Mouse (Mus musculus) MEL (cell line): ENCODE data around the gene Elavl4. TPM values are rescaled to one million over a fixed set of nuclear protein-coding genes. Genes with fewer than 3 reads are reported as not detected.

Experiments
- DNase-seq: peaks from one replicate; pipeline ENCODE4 v3.0.0; 2011; ENCODE audit warnings: low read depth, low spot score
- H3K27ac ChIP-seq: 2 replicates; pipeline ENCODE4 v1.5.1; 2012; ENCODE audit warnings: low read depth, mild to moderate bottlenecking, control low read depth, low read length, moderate library complexity; ENCODE audit not compliant: control insufficient read depth
- H3K27me3 ChIP-seq, 2 experiments: fragments of 150-350 bp in 1 of 2; sonication (generic) in 1 of 2; 2 replicates each; pipeline ENCODE4 v1.6.1; 2012; ENCODE audit warnings: low read length in 2 of 2, mild to moderate bottlenecking in 2 of 2, improper control_type of control experiment in 1 of 2, moderate library complexity in 1 of 2; ENCODE audit not compliant: insufficient read depth in 2 of 2, control insufficient read depth in 1 of 2
- H3K36me3 ChIP-seq, 2 experiments: 2 replicates each; pipeline ENCODE4 v1.6.1; 2012 to 2014; ENCODE audit warnings: low read length in 2 of 2, improper control_type of control experiment in 1 of 2, inconsistent platforms in 1 of 2, mild to moderate bottlenecking in 1 of 2; ENCODE audit not compliant: insufficient read depth in 2 of 2, control insufficient read depth in 1 of 2
- H3K4me1 ChIP-seq, 2 experiments: fragments of 150-350 bp in 1 of 2; sonication (generic) in 1 of 2; 2 replicates each; pipeline ENCODE4 v1.6.1; 2012; ENCODE audit warnings: low read length in 2 of 2, improper control_type of control experiment in 1 of 2, mild to moderate bottlenecking in 1 of 2; ENCODE audit not compliant: insufficient read depth in 2 of 2, control insufficient read depth in 1 of 2
- H3K4me3 ChIP-seq, 2 experiments: fragments of 150-350 bp in 1 of 2; sonication (generic) in 1 of 2; 2 replicates each; pipeline ENCODE4 v1.5.1; 2012; ENCODE audit warnings: low read depth in 2 of 2, low read length in 2 of 2, mild to moderate bottlenecking in 2 of 2, moderate library complexity in 2 of 2, control low read depth in 1 of 2, improper control_type of control experiment in 1 of 2; ENCODE audit not compliant: control insufficient read depth in 1 of 2, insufficient read depth in 1 of 2
- H3K79me2 ChIP-seq: 2 replicates; pipeline ENCODE4 v1.6.1; 2012; ENCODE audit warnings: mild to moderate bottlenecking, low read length, moderate library complexity; ENCODE audit not compliant: control insufficient read depth, poor library complexity, insufficient read depth
- H3K9ac ChIP-seq: 2 replicates; pipeline ENCODE4 v1.6.1; 2012; ENCODE audit warnings: low read depth, mild to moderate bottlenecking, control low read depth, low read length, moderate library complexity; ENCODE audit not compliant: control insufficient read depth, poor library complexity, severe bottlenecking
- H3K9me3 ChIP-seq: fragments of 150-350 bp; sonication (generic); replicated peaks from 2 replicates; pipeline ENCODE4 v1.6.1; 2012; ENCODE audit warnings: mild to moderate bottlenecking, low read length, improper control_type of control experiment, moderate library complexity; ENCODE audit not compliant: insufficient read depth
- BHLHE40 ChIP-seq: IDR thresholded peaks from 2 replicates; pipeline ENCODE4 v1.6.1; 2012; ENCODE audit warnings: low read depth, mild to moderate bottlenecking, inconsistent platforms, low read length, improper control_type of control experiment, borderline replicate concordance
- EP300 ChIP-seq, 2 experiments: IDR thresholded peaks; 2 replicates each; pipeline ENCODE4 v1.6.1; 2011; ENCODE audit warnings: improper control_type of control experiment in 2 of 2, low read length in 2 of 2, low read depth in 1 of 2, mild to moderate bottlenecking in 1 of 2
- GABPA ChIP-seq: IDR thresholded peaks from 2 replicates; pipeline ENCODE4 v1.6.1; 2012; ENCODE audit warnings: low read depth, mild to moderate bottlenecking, inconsistent platforms, low read length, improper control_type of control experiment, moderate library complexity
- GATA1 ChIP-seq: IDR thresholded peaks from 2 replicates; pipeline ENCODE4 v1.6.1; 2011; ENCODE audit warnings: low read depth, low read length, improper control_type of control experiment
- MAX ChIP-seq: IDR thresholded peaks from 2 replicates; pipeline ENCODE4 v1.6.1; 2011; ENCODE audit warnings: low read length, improper control_type of control experiment
- MYB ChIP-seq: IDR thresholded peaks from 2 replicates; pipeline ENCODE4 v1.6.1; 2011; ENCODE audit warnings: mild to moderate bottlenecking, low read depth, low read length, improper control_type of control experiment
- MYC ChIP-seq: IDR thresholded peaks from 2 replicates; pipeline ENCODE4 v1.6.1; 2011; ENCODE audit warnings: low read depth, mild to moderate bottlenecking, low read length, improper control_type of control experiment, moderate library complexity
- NELFE ChIP-seq: IDR thresholded peaks from 2 replicates; pipeline ENCODE4 v1.6.1; 2011; ENCODE audit warnings: low read depth, low read length, improper control_type of control experiment
- NRF1 ChIP-seq: IDR thresholded peaks from 2 replicates; pipeline ENCODE4 v1.6.1; 2014; ENCODE audit warnings: low read depth, mild to moderate bottlenecking, inconsistent platforms, low read length, improper control_type of control experiment, moderate library complexity; ENCODE audit not compliant: poor library complexity, insufficient read depth, severe bottlenecking
- POLR2A ChIP-seq, 2 experiments: IDR thresholded peaks; 2 replicates each; pipeline ENCODE4 v1.6.1; 2011 to 2012; ENCODE audit warnings: low read length in 2 of 2, mild to moderate bottlenecking in 2 of 2, control low read depth in 1 of 2, improper control_type of control experiment in 1 of 2, low read depth in 1 of 2, moderate library complexity in 1 of 2; ENCODE audit not compliant: control insufficient read depth in 1 of 2, insufficient read depth in 1 of 2, poor library complexity in 1 of 2
- RAD21 ChIP-seq: IDR thresholded peaks from 2 replicates; pipeline ENCODE4 v1.6.1; 2011; ENCODE audit warnings: mild to moderate bottlenecking, low read depth, low read length, improper control_type of control experiment
- SMC3 ChIP-seq: IDR thresholded peaks from 2 replicates; pipeline ENCODE4 v1.6.1; 2011; ENCODE audit warnings: low read depth, low read length, improper control_type of control experiment
- TAL1 ChIP-seq: IDR thresholded peaks from 2 replicates; pipeline ENCODE4 v1.6.1; 2012; ENCODE audit warnings: mild to moderate bottlenecking, inconsistent platforms, low read length, moderate library complexity, mixed read lengths
- TCF12 ChIP-seq: IDR thresholded peaks from 2 replicates; pipeline ENCODE4 v1.6.1; 2014; ENCODE audit warnings: low read depth, mild to moderate bottlenecking, inconsistent platforms, low read length, improper control_type of control experiment, moderate library complexity
- UBTF ChIP-seq: IDR thresholded peaks from 2 replicates; pipeline ENCODE4 v1.6.1; 2012; ENCODE audit warnings: low read depth, mild to moderate bottlenecking, inconsistent platforms, low read length, improper control_type of control experiment, moderate library complexity, borderline replicate concordance; ENCODE audit not compliant: insufficient read depth
- USF1 ChIP-seq: IDR thresholded peaks from 2 replicates; pipeline ENCODE4 v1.6.1; 2014; ENCODE audit warnings: low read depth, mild to moderate bottlenecking, inconsistent platforms, low read length, improper control_type of control experiment, moderate library complexity
- USF2 ChIP-seq, 2 experiments: IDR thresholded peaks; 2 replicates each; pipeline ENCODE4 v1.6.1; 2011 to 2012; ENCODE audit warnings: improper control_type of control experiment in 2 of 2, low read length in 2 of 2, borderline replicate concordance in 1 of 2, inconsistent platforms in 1 of 2, low read depth in 1 of 2, mild to moderate bottlenecking in 1 of 2; ENCODE audit not compliant: insufficient read depth in 1 of 2
- ZMIZ1 ChIP-seq: IDR thresholded peaks from 2 replicates; pipeline ENCODE4 v1.6.1; 2012; ENCODE audit warnings: low read depth, mild to moderate bottlenecking, inconsistent platforms, low read length, improper control_type of control experiment, moderate library complexity
- ZNF384 ChIP-seq: IDR thresholded peaks from 2 replicates; pipeline ENCODE4 v1.6.1; 2012; ENCODE audit warnings: low read depth, mild to moderate bottlenecking, inconsistent platforms, low read length, improper control_type of control experiment
- polyA plus RNA-seq, 2 experiments: library from polyadenylated mRNA; stranded (reverse) in 1 of 2; unstranded in 1 of 2; fragments of >175 nt in 1 of 2; fragments of >200 nt in 1 of 2; gene quantifications; 2 replicates each; pipeline versions ENCODE4 v1.2.1 to v1.2.4; 2012; ENCODE audit warnings: low replicate concordance in 2 of 2, low read depth in 1 of 2; ENCODE audit not compliant: insufficient read length in 2 of 2, insufficient read depth in 1 of 2, missing spikeins in 1 of 2
- total RNA-seq: library from RNA; depleted of rRNA; stranded (reverse); fragments of 300-350 nt; gene quantifications from 2 replicates; pipeline ENCODE4 v1.2.3, GENCODE M21; 2012

Gene Elavl4
- total and polyA plus RNA-seq, 3 experiments: not detected

DNA sequence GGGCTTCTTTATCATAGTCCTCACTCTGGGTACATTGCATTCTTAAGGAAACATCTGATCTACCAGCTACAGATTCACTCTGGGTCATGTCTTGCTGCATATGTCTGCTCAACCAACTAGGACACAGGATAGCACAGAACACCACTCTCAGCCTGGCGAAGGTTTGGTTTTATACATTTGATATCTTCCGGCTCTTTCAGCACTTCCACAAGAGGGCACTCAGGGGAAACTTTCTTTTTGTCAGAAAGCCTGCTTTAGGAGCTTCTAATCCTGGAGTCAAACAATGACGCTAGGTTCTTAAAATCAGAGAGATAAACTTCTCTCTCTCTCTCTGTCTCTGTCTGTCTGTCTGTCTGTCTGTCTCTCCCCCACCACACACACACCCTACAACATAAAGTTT lies 27.8 kb downstream of the Elavl4 start:
- no peaks in the 10 kb centered on the region for H3K9me3 ChIP-seq
- no peak overlapping the region for H3K9ac ChIP-seq
- no peak for DNase-seq
- no peak overlapping the region for H3K27ac ChIP-seq
- no peaks in the 10 kb centered on the region for H3K27me3 ChIP-seq
- no peaks in the 10 kb centered on the region for H3K79me2 ChIP-seq
- no peaks in the 10 kb centered on the region for H3K36me3 ChIP-seq
- no peak overlapping the region for H3K4me3 ChIP-seq
- H3K4me1 ChIP-seq: no peaks in the 10 kb centered on the region
- no peak for TF ChIP-seq RAD21
- no peak for TF ChIP-seq GABPA
- TF ChIP-seq MYC: no peak
- TF ChIP-seq USF1: no peak
- TF ChIP-seq ZNF384: no peak
- TF ChIP-seq MAX: no peak
- no peak for TF ChIP-seq ZMIZ1
- no peak for TF ChIP-seq POLR2A (IDR thresholded peaks at IDR 0.05; ENCODE audit: control insufficient read depth in 1 of 2, insufficient read depth in 1 of 2, low read depth in 1 of 2, low read length in 2 of 2, poor library complexity in 1 of 2)

DNA sequence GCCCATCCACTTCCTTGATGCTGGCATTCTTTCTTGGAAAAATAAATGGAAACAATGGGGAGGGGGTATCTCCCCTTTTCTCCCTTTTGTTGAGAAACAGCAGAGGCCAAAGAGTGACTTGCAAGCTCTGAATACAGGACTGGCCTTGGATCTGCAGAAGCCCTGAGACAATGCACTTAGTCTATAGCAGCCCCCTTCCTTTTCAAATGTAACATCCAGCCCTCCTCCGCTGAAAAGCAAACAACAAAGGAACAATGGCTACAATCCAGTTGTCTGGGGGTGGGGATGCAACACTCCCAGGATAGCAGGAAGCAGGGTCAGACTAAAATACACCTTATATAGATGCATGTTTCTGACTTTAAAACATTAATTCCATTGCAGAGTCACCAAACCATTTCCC lies 39.6 kb downstream of the Elavl4 start:
- Histone ChIP-seq H3K9me3 (no peaks in the 10 kb centered on the region), H3K4me3 (no peak overlapping the region), H3K27me3 (no peaks in the 10 kb centered on the region), H3K9ac (no peak overlapping the region), H3K27ac (no peak overlapping the region), H3K4me1 (no peaks in the 10 kb centered on the region), H3K36me3 (no peaks in the 10 kb centered on the region), H3K79me2 (no peaks in the 10 kb centered on the region)
- TF ChIP-seq ZMIZ1 (no peak), GATA1 (no peak), EP300 (IDR thresholded peaks at IDR 0.05; ENCODE audit: low read depth in 1 of 2, low read length in 2 of 2) (no peak), MAX (no peak), MYC (no peak), NELFE (no peak), UBTF (no peak), USF2 (IDR thresholded peaks at IDR 0.05; ENCODE audit: borderline replicate concordance in 1 of 2, insufficient read depth in 1 of 2, low read depth in 1 of 2, low read length in 2 of 2) (no peak), GABPA (no peak), SMC3 (no peak), TCF12 (no peak)
- DNase-seq: no peak

DNA sequence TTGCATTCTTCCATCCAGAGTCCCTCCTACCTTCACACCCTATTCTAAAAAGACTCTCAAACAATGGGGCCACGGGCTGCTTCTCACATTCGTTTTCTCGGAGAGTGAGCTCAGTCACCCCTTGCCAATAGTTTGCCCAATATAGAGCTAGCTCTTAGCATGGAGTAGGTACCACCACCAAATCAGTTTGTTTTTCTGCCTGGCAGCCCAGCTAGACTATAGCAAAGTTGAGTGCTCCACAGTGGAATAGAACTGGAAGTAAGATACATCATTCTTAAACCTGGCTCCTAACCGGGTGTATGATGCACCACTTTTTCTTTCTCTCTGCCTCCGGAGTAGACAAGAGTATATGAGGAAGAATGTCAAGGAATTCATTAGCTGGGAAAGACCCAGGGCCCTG lies 44.7 kb downstream of the Elavl4 start:
- Histone ChIP-seq H3K9ac (no peak overlapping the region), H3K4me3 (no peak overlapping the region), H3K27me3 (no peaks in the 10 kb centered on the region), H3K36me3 (no peaks in the 10 kb centered on the region), H3K4me1 (no peaks in the 10 kb centered on the region), H3K9me3 (no peaks in the 10 kb centered on the region), H3K27ac (no peak overlapping the region), H3K79me2 (no peaks in the 10 kb centered on the region)
- no peak for DNase-seq
- no peak for TF ChIP-seq NRF1
- no peak for TF ChIP-seq TAL1
- no peak for TF ChIP-seq MYB
- TF ChIP-seq BHLHE40: no peak
